Mouse (Mus musculus): ENCODE measurements around the gene Olfr623.

Gene Olfr623

GRCm38 (mm10) chr7:103663598-103663997 is at the start of gene Olfr623:
Olfr623 (minus strand) TSS chr7:103663698.
- no peak for DNase-seq (ENCODE audit: low read depth, low spot score)

- DNase-seq (ENCODE audit: low read depth, low spot score): peak; percentile 40
These were observed 48.5 kb upstream of the Olfr623 start for GRCm38 (mm10) chr7:103712024-103712423.

GRCm38 (mm10) chr7:103699469-103699868 is 36.0 kb upstream of the Olfr623 start:
- no peak for DNase-seq (ENCODE audit: low read depth, low spot score)

- DNase-seq (ENCODE audit: low read depth, low spot score): no peak
These were observed 18.9 kb upstream of the Olfr623 start, which contains the start of gene Olfr625-ps1 for GRCm38 (mm10) chr7:103682420-103682819. Olfr625-ps1 (plus strand) TSS chr7:103682720.

- no peak for DNase-seq (ENCODE audit: low read depth, low spot score)
These were observed 7.6 kb upstream of the Olfr623 start, which contains the start of gene Olfr624 for GRCm38 (mm10) chr7:103671091-103671490. Olfr624 (minus strand) TSS chr7:103671191.

- DNase-seq (ENCODE audit: low read depth, low spot score): no peak
These were observed 19.4 kb downstream of the Olfr623 start for GRCm38 (mm10) chr7:103644070-103644469.

- no peak for DNase-seq (ENCODE audit: low read depth, low spot score)
These were observed 20.9 kb downstream of the Olfr623 start, which contains the start of gene Olfr622 for GRCm38 (mm10) chr7:103642602-103643001. Olfr622 (minus strand) TSS chr7:103642702.

GRCm38 (mm10) chr7:103636795-103637194 is 26.7 kb downstream of the Olfr623 start:
- no peak for DNase-seq (ENCODE audit: low read depth, low spot score)

- DNase-seq (ENCODE audit: low read depth, low spot score): no peak
These were observed 51.1 kb downstream of the Olfr623 start, which contains the start of gene Olfr620 for GRCm38 (mm10) chr7:103612434-103612833. Olfr620 (minus strand) TSS chr7:103612534.
